Mouse (Mus musculus): ENCODE results near the gene Klhl18. TPM values are rescaled to one million over a fixed set of nuclear protein-coding genes. Genes with fewer than 3 reads are reported as not detected.
A peak's percentile ranks its signal among the peaks of the same experiment; 100 is the strongest.

Klhl18 gene
- total and polyA plus RNA-seq, 3 experiments = 3.8 to 6.9 TPM; not detected in 1

DNA sequence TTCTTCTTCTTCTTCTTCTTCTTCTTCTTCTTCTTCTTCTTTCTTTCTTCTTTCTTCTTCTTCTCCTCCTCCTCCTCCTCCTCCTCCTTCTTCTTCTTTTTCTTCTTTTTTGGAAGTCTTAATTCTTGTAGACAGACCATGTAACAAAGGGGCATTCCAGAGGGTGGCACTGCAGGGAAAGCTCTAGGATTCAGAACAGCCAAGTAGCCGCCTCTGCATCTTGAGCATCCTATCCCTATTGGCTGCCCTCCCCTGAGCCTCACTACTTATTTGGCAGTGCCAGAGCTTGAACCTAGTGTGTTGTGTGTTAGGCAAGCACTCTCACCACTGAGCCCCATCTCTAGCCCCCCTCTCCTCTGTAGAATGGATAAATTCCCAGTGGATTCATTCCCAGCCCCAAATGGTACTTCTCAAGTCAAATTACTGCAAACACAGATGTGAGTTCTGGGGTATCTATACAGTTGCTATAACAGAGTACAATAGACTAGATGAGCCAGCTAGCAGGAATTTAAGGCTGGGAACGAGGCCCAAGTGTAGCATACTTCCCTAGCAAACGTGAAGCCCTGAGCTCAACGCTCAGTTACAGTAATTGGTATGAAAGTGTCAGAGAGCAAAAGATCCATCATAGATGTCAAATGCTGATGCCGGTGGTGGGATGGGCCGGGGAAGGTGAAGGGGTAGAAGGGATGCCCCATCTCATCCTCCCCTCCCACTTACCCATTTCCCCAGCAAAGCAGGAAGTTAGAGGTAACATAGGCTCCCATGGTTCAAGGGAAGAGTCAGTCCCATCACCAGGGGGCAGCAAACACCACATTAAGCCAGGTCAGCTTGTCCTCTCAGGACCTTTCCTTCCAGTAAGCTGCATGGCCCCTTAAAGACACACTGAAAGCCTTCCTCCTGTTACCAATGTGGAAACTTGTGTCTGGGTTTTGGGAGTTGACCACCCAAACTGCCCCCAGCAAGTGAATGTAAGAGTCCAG, 65.3 kb downstream of the Klhl18 start (continued):
- TF ChIP-seq POLR2AphosphoS5 (IDR thresholded peaks at IDR 0.05; ENCODE audit: borderline replicate concordance, low read depth, low read length) (no peak), BHLHE40 (IDR thresholded peaks at IDR 0.05; ENCODE audit: borderline replicate concordance, low read depth, low read length) (no peak), EP300 (IDR thresholded peaks at IDR 0.05; ENCODE audit: low read depth in 1 of 2, low read length in 2 of 2) (no peak)

DNA sequence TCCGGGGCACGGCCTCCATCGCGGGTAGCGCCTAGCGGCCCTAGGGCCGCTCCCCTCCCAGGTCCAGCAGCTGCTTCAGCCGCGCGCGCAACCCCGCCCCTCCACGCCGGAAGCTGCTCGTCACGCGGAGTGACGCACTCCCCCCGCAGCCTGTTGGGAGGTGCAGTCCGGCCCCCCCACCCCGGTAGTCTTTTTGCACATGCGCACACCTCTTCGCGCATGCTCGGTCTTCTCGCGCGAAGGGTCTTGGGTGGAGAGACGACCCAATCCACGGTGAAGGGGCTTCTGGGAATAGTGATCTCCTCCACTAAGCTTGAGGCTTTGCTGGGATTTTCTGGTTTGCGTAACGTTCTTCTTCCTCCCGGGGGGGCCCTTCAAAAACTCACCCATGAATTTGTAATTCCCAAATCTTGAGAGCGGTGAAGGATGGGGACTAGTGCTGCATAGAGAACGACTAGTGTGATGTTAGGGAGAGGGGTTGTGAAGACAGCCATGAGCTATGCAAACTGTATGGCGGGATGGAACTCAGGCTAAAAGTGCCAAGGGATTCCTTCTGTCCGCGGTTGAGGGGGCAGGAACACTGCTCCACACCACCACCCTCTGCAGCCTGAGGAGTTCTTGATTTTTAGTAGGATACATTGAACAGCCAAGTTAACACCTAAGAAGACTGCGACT, 68.3 kb downstream of the Klhl18 start, which contains the start of gene Ptpn23:
Ptpn23 (minus strand) TSS at position 115 of the 675 bp plus-strand sequence.
- H3K4me3 ChIP-seq (ENCODE audit: control insufficient read depth in 1 of 2, insufficient read depth in 1 of 2, low read depth in 2 of 2, low read length in 2 of 2) = peak within 1 kb of the TSS; percentile 88 to 97
- H3K9me3 ChIP-seq (replicated peaks; ENCODE audit: insufficient read depth, low read length) = no peaks in the 10 kb centered on the region
- no peaks in the 10 kb centered on the region for H3K27me3 ChIP-seq (ENCODE audit: control insufficient read depth in 1 of 2, insufficient read depth in 2 of 2, low read length in 2 of 2)
- peaks cover 0 to 10% of the 10 kb centered on the region in 2 experiments; a peak in 2 of 4 replicates for H3K36me3 ChIP-seq (ENCODE audit: control insufficient read depth in 1 of 2, insufficient read depth in 2 of 2, low read length in 2 of 2)
- peak; percentile 98 for DNase-seq (ENCODE audit: low read depth, low spot score)
- H3K79me2 ChIP-seq (ENCODE audit: control insufficient read depth, insufficient read depth, low read length, poor library complexity) = peaks cover 25% of the 10 kb centered on the region
- H3K4me1 ChIP-seq (ENCODE audit: control insufficient read depth in 1 of 2, insufficient read depth in 2 of 2, low read length in 2 of 2) = peaks cover 4 to 7% of the 10 kb centered on the region in 2 experiments; a peak in 3 of 4 replicates
- peak within 1 kb of the TSS; percentile 87 for H3K9ac ChIP-seq (ENCODE audit: control insufficient read depth, low read depth, low read length, poor library complexity, severe bottlenecking)
- H3K27ac ChIP-seq (ENCODE audit: control insufficient read depth, low read depth, low read length) = peak within 1 kb of the TSS; percentile 59
- TF ChIP-seq TAL1 (IDR thresholded peaks at IDR 0.05; ENCODE audit: low read length) (no peak), GATA1 (IDR thresholded peaks at IDR 0.05; ENCODE audit: low read depth, low read length) (no peak), MAZ (IDR thresholded peaks at IDR 0.05; ENCODE audit: low read depth, low read length) (peak; percentile 99), CHD1 (IDR thresholded peaks at IDR 0.05; ENCODE audit: low read depth, low read length) (no peak), POLR2AphosphoS2 (IDR thresholded peaks at IDR 0.05; ENCODE audit: low read length) (peak; percentile 93), MAX (IDR thresholded peaks at IDR 0.05; ENCODE audit: low read length) (peak; percentile 59; the same call in 1 of the 2 replicates), RCOR1 (IDR thresholded peaks at IDR 0.05; ENCODE audit: low read depth, low read length) (no peak), MAFK (IDR thresholded peaks at IDR 0.05; ENCODE audit: borderline replicate concordance, low read depth, low read length) (no peak), MXI1 (IDR thresholded peaks at IDR 0.05; ENCODE audit: low read depth, low read length) (peak; percentile 87), ETS1 (IDR thresholded peaks at IDR 0.05; ENCODE audit: low read depth, low read length) (peak; percentile 61; the same call in 1 of the 2 replicates), TCF12 (IDR thresholded peaks at IDR 0.05; ENCODE audit: low read depth, low read length) (no peak), RAD21 (IDR thresholded peaks at IDR 0.05; ENCODE audit: low read depth, low read length) (no peak), KAT2A (conservative IDR thresholded peaks at IDR 0.05; ENCODE audit: low read depth, low read length) (peak; percentile 86), MYB (IDR thresholded peaks at IDR 0.05; ENCODE audit: low read depth, low read length) (no peak), USF1 (IDR thresholded peaks at IDR 0.05; ENCODE audit: low read depth, low read length) (peak; percentile 90), UBTF (IDR thresholded peaks at IDR 0.05; ENCODE audit: borderline replicate concordance, insufficient read depth, low read depth, low read length) (0 out of 2 replicates have a peak, but pooled peaks have one; percentile 43), MYC (IDR thresholded peaks at IDR 0.05; ENCODE audit: low read depth, low read length) (peak; percentile 45; the same call in 1 of the 2 replicates), ELF1 (IDR thresholded peaks at IDR 0.05; ENCODE audit: low read depth, low read length) (peak; percentile 88), NRF1 (IDR thresholded peaks at IDR 0.05; ENCODE audit: insufficient read depth, low read depth, low read length, poor library complexity, severe bottlenecking) (peak; percentile 93), JUND (IDR thresholded peaks at IDR 0.05; ENCODE audit: low read depth, low read length) (no peak), NELFE (IDR thresholded peaks at IDR 0.05; ENCODE audit: low read depth, low read length) (peak; percentile 93), GABPA (IDR thresholded peaks at IDR 0.05; ENCODE audit: low read depth, low read length) (no peak), POLR2A (IDR thresholded peaks at IDR 0.05; ENCODE audit: control insufficient read depth in 1 of 2, insufficient read depth in 1 of 2, low read depth in 1 of 2, low read length in 2 of 2, poor library complexity in 1 of 2) (peak; percentile 67 to 93), CTCF (IDR thresholded peaks at IDR 0.05 in 2 of 3, conservative IDR thresholded peaks at IDR 0.05 in 1 of 3; ENCODE audit: control insufficient read depth in 1 of 3, insufficient read depth in 1 of 3, low read depth in 2 of 3, low read length in 3 of 3, poor library complexity in 1 of 3, severe bottlenecking in 1 of 3) (0 out of 6 replicates have a peak, but pooled peaks of 1 of the 3 experiments have one; percentile 3), SMC3 (IDR thresholded peaks at IDR 0.05; ENCODE audit: low read depth, low read length) (no peak), ZC3H11A (IDR thresholded peaks at IDR 0.05; ENCODE audit: low read depth, low read length) (no peak), MEF2A (IDR thresholded peaks at IDR 0.05; ENCODE audit: extremely low read depth, insufficient replicate concordance, low read depth, low read length, poor library complexity, severe bottlenecking) (no peak), E2F4 (IDR thresholded peaks at IDR 0.05; ENCODE audit: borderline replicate concordance, low read depth, low read length) (no peak), HCFC1 (IDR thresholded peaks at IDR 0.05; ENCODE audit: low read depth, low read length) (peak; percentile 96)

All from MEL (cell line).